Mouse (Mus musculus): Measurements from ENCODE around the gene Cox4i2.
A peak's percentile ranks its signal among the peaks of the same experiment; 100 is the strongest.

The Cox4i2 gene

DNA sequence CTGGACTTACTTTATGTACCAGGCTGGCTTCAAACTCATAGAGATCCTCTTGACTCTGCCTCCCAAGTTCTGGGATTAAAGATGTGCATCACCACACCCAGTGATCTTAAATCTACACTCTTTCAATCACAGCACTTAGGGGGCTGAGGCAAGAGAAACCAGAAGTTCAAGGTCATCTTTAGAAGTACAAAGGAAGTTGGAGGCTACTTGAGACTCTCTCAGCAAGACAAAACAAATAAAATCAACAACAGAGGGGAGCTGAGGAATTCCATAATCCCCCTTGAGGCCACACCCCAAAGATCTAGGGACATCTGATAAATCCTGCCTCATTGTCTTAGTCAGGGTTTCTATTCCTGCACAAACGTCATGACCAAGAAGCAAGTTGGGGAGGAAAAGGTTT is 18.3 kb downstream of the Cox4i2 start:
- DNase-seq: no peak

DNA sequence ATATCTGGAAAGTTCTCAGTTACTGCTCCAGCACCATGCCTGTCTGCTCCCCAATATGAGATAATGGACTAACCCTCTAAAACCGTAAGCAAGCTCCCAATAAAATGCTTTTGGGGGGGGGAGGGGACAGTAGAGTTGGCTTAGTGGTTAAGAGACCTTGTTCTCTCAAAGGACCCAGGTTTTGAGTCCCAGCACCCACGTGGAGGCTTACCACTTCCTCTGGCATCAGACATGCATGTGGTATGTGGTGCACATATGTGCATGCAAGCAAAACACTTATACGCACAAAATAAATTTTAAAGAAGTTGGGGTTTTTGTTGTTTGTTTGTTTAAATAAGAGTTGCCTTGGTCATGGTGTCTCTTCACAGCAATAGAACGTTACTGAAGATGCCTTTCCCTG is 21.4 kb downstream of the Cox4i2 start:
- no peak for DNase-seq

DNA sequence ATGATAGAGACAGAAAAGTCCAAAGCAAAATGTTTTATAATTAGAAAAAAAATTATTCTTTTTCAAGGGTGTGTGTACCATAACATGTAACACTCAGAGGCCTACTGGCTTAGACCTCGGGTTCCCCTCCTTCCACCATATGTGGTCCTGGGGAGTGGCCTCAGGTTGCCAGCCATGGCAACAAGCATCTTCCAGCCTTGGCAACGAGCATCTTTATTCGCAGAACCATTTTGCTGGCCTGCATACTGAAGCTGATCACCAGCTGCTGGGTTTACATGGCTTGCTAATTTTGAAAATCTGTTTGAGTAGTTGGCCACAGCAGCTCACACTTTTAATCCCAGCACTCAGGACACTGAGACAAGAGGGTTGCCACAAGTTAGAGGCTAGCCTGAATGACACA is 22.0 kb downstream of the Cox4i2 start:
- no peak for DNase-seq

DNA sequence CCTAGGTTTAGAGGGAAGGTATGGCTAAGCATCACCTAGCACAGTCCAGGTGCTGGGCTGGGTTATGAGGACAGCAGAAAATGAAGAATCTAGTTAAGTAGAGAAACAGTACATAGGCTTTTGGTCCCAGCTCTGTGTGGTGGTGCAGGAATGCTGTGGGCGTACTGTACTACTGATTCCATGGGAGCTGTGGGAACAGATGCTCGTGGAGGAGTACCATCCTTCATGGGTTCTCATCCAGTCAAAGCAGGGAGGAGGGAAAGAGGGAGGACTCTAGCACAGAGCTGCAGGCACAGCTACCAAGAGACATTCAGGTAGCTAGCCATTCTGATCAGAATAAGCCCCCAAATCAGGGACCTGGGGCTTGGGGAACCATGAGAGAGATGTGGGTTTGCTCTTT is 22.5 kb downstream of the Cox4i2 start:
- no peak for DNase-seq

DNA sequence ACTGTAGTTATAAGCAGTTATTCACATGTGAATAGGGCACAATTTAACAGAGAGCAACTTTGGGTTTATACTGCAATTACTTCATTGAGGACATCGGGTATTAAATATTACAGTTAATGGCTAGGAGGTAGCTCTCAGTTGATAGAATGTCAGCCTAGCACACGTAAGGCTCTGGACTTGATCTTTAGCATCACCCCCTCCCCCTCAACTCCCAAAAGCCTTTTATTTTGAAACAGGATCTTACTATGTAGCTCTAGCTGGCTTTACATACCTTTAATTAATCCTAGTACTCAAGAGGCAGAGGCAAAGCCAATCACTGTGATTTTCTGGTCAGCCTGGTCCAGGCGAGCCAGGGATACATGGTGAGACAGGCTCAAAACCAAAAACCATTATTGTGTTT is 23.1 kb downstream of the Cox4i2 start:
- no peak for DNase-seq

GRCm38 (mm10) chr2:152780466-152780865 is 26.5 kb downstream of the Cox4i2 start:
- DNase-seq: no peak

- no peak for DNase-seq
These were observed 27.2 kb downstream of the Cox4i2 start for GRCm38 (mm10) chr2:152781031-152781711.

DNA sequence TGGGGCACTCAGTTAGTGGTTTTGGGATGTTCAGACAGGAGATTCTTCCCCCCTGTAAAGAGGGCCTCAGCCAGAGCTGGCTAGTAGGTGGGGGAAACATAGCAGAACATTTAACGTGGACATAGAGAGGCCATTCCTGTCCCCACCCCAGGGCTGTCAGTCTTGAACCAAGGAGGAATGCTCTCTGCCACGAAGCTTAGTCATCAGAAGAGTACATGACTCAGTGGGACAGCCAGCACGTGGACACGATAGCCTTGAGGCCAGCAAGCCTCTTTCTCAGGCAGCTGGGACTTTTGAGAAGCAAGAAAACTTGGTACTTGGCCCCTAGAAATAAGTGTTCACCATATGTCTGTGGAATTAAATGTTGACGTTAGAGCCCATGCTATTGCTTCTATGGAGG is 28.7 kb downstream of the Cox4i2 start:
- DNase-seq: no peak

GRCm38 (mm10) chr2:152783241-152783640 is 29.3 kb downstream of the Cox4i2 start:
- DNase-seq: no peak

DNA sequence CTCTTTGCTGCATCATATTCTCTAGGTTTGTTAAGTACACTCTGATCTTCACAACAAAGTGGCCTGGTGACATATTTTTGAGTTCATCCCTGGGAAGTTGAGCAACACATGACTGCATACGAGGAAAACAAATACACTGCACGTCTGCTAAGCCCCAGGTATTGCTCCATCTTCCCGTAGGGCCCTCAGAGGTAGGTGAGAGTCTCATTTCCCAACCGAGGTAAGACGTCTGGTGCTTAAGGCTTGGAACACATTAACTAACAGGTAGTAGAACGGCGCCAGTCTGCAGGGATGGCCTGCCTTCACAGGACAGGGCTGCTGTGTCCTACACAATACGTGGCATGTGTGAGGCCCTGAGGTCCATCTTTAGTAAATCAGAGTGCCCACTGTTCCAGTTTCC is 30.7 kb downstream of the Cox4i2 start:
- DNase-seq: no peak

GRCm38 (mm10) chr2:152785446-152786350 is 31.7 kb downstream of the Cox4i2 start:
- peak; percentile 85 for DNase-seq

DNA sequence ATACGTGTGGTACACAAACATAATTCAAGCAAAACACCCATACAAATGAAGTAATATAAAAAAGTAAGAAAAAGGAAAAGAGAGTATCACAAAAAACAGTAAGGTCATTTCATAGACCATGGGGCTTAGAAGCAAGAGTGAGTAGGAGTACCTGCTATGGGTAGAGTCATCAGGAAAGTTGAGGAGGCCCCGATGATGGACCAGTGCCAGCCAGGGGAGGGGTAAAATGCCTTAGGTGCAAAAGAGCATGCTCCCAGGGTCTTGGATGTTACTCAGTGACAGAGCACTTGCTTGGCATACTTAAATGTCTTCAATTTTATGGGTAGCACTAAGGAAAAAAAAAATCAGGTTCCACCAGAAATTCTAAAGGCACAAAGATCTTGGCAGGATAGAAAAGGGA is 33.2 kb downstream of the Cox4i2 start:
- no peak for DNase-seq

GRCm38 (mm10) chr2:152787543-152787942 is 33.6 kb downstream of the Cox4i2 start:
- no peak for DNase-seq

GRCm38 (mm10) chr2:152788892-152789421 is 35.0 kb downstream of the Cox4i2 start:
- peak; percentile 68 for DNase-seq

GRCm38 (mm10) chr2:152789591-152789999 is 35.6 kb downstream of the Cox4i2 start:
- DNase-seq: no peak

DNA sequence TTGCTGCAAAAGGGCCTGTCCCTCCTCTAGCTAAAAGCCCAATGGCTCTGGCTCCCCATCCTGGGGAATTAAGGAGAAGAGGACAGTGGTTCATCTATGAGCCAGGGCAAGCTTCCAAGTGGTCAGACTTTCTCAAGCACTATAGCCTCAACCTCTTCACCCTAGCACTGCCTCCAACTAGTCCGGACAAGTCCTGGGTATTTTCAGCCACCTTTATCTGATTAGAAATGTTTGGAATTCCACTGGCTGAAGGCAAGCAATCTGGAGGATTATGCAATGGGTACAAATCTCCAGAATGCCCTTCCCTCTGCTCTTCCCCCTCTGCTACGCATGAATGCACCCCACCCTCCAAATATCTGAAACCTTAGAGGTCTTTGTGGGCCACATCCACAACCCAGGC is 38.5 kb downstream of the Cox4i2 start:
- no peak for DNase-seq

DNA sequence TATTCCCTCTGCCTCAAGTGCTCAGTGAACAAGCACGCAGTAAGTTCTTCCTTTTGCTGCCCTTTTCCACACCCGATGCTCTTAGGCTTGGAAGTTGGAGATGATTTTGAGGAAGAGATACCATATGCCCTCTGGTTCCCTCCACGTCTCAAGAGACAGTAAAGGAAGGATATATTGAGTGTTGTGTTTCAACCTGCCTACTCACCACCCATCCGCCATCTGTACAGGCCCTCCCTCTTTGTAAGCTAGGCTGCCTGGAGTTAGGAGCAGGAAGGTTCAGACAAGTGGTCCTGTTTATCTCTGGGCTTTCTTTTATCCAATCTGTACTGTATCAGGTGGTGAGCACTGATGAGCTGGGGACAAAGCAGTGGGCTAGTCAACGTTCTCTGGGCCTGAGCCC is 39.4 kb downstream of the Cox4i2 start:
- DNase-seq: no peak

GRCm38 (mm10) chr2:152794281-152794827 is 40.4 kb downstream of the Cox4i2 start:
- DNase-seq: no peak

- DNase-seq: no peak
These were observed 43.6 kb downstream of the Cox4i2 start for GRCm38 (mm10) chr2:152797589-152797988.

DNA sequence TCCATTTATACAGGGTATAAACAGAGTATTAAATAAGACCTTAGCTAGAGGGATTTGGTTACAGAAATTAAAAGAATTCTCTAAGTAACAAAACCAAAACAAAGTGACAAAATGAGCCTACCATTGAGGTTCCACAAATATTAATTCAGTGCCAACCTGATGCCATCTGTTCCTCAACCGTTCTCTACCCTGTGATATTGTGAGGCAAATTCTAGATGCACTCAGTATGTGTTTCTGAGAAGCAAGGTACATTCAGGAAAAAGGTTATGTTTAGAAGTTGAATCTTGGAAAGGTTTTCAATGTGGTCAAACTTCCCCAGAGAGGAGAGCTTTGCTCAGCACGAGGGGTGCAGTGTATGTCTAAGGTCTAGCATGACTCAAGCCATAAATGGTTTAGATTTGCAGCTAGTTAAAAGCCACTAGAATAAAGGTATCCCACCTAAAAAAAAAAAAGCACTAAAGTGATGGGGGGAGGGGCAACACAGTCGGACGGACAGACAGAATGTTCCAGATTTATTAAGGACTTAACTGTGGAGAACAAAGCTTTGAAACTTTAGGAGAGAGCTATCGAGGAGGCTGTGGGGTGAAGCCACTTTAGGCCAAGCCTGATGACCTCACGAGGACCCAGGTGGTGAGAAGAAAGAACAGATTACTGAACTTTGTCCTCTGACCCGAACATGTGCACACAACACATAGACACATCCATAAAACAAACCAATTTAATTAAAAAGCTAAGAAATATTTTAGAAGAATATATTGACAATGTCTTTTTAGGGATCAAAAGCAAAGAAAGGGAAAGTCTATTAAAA is 46.2 kb downstream of the Cox4i2 start:
- peak; percentile 70 for DNase-seq

DNA sequence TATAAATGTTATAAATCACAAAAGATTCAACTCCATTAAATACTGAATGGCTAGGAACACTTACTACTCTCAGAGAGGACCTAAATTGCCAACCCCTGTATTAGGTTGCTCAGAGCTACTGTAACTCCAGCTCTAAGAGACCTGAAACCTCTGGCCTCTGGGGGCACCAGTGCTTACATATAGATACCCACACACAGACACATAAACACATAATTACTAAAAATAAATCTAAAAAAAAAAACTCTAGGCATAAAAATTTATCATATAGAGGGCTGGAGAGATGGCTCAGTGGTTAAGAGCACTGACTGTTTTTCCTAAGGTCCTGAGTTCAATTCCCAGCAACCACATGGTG is 46.8 kb downstream of the Cox4i2 start:
- DNase-seq: no peak

DNA sequence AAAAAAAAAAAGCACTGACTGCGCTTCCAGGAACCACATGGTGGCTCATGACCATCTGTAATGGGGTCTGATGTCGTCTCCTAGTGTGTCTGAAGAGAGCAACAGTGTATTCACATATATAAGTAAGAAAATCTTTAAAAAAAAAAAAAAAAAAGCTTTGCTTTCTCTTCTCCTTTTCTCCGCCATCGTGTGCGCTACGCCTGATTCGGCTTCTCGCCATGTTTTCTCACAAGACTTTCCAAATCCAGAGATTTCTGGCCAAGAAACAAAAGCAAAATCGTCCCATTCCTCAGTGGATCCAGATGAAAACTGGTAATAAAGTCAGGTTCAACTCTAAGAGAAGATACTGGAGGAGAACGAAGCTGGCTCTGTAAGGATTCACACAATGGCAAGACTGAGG is 48.3 kb downstream of the Cox4i2 start:
- DNase-seq: no peak

DNA sequence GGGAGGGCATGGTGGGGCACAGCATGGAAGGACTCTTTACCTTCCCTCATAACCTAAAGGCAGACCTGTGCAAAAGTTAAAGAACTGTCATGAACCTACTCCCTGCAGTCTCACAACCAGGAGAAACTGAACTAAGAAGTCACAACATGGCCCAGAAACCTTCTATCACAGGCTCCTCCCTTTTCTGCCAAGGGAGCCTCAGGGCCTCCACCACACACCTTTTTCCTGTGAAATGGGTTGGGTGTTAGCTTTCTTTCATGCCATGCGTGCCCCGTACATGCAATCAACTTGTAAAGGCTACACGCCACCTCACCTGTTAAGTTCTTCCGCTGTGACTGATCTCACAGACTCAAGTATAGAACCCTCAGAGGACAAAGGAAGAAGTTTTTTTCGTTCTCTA is 49.1 kb downstream of the Cox4i2 start:
- DNase-seq: no peak
